Mouse (Mus musculus) hindlimb bud, embryonic 11.5 days (tissue): ENCODE data around the gene Cyp27a1.

ENCODE experiments used
- DNase-seq: peaks from one replicate; pipeline ENCODE4 v3.0.0-alpha.2; 2012; ENCODE audit warnings: low read depth, low spot score; ENCODE audit errors: extremely low spot score

The Cyp27a1 gene

GRCm38 (mm10) chr1:74713099-74713858, at the start of gene Cyp27a1:
Gene Cyp27a1, plus strand, starts transcription at chr1:74713574.
- DNase-seq: peak; percentile 57

GRCm38 (mm10) chr1:74665153-74665552, 48.2 kb upstream of the Cyp27a1 start:
- DNase-seq: no peak

GRCm38 (mm10) chr1:74668371-74668770, 45.0 kb upstream of the Cyp27a1 start:
- no peak for DNase-seq

GRCm38 (mm10) chr1:74672731-74673130, 40.6 kb upstream of the Cyp27a1 start:
- no peak for DNase-seq

GRCm38 (mm10) chr1:74676863-74677262, 36.5 kb upstream of the Cyp27a1 start:
- DNase-seq: no peak

- DNase-seq: no peak
These were observed 35.5 kb upstream of the Cyp27a1 start for GRCm38 (mm10) chr1:74677843-74678242.

- DNase-seq: no peak
These were observed 26.2 kb upstream of the Cyp27a1 start for GRCm38 (mm10) chr1:74687131-74687530.

- DNase-seq: no peak
These were observed 19.3 kb upstream of the Cyp27a1 start for GRCm38 (mm10) chr1:74693891-74694583.

GRCm38 (mm10) chr1:74695836-74696235, 17.5 kb upstream of the Cyp27a1 start:
- no peak for DNase-seq

GRCm38 (mm10) chr1:74697416-74697815, 16.0 kb upstream of the Cyp27a1 start:
- DNase-seq: no peak

GRCm38 (mm10) chr1:74698353-74698752, 15.0 kb upstream of the Cyp27a1 start:
- DNase-seq: no peak

GRCm38 (mm10) chr1:74698791-74699190, 14.6 kb upstream of the Cyp27a1 start:
- DNase-seq: no peak

- no peak for DNase-seq
These were observed 11.2 kb upstream of the Cyp27a1 start for GRCm38 (mm10) chr1:74702142-74702553.

- DNase-seq: no peak
These were observed 9.2 kb upstream of the Cyp27a1 start for GRCm38 (mm10) chr1:74704156-74704555.

GRCm38 (mm10) chr1:74705016-74705415, 8.4 kb upstream of the Cyp27a1 start:
- no peak for DNase-seq

- no peak for DNase-seq
These were observed 3.8 kb upstream of the Cyp27a1 start for GRCm38 (mm10) chr1:74709566-74709965.

- DNase-seq: no peak
These were observed 1.3 kb upstream of the Cyp27a1 start for GRCm38 (mm10) chr1:74712046-74712445.

GRCm38 (mm10) chr1:74712461-74713098, 794 bp upstream of the Cyp27a1 start:
- DNase-seq: no peak

- DNase-seq: no peak
These were observed 721 bp downstream of the Cyp27a1 start for GRCm38 (mm10) chr1:74713859-74714730.

- DNase-seq: no peak
These were observed 1.6 kb downstream of the Cyp27a1 start for GRCm38 (mm10) chr1:74714967-74715366.

GRCm38 (mm10) chr1:74715468-74715867, 2.1 kb downstream of the Cyp27a1 start:
- peak; percentile 63 for DNase-seq
